Mouse (Mus musculus) intestine, embryonic 14.5 days (tissue): ENCODE measurements around the gene 1190002N15Rik. TPM values are rescaled to one million over a fixed set of nuclear protein-coding genes. Genes with fewer than 3 reads are reported as not detected.
A peak's percentile ranks its signal among the peaks of the same experiment; 100 is the strongest.

ENCODE experiments used
- ATAC-seq: fragments of 200-750 bp; cut with Nextera tagmentation; replicated peaks from 2 replicates; pipeline ENCODE4 v1.8.0; 2017; ENCODE audit warnings: low read depth, moderate number of reproducible peaks, moderate TSS enrichment, moderate library complexity; ENCODE audit not compliant: low FRiP score, low TSS enrichment
- DNase-seq: peaks from one replicate; pipeline ENCODE4 v3.0.0-alpha.2; 2018; ENCODE audit warnings: low spot score
- H3K27ac ChIP-seq: fragments of 300-500 bp; sonication (generic); 2 replicates; pipeline ENCODE4 v1.5.1; 2014; ENCODE audit warnings: low read depth, mild to moderate bottlenecking, control low read depth
- H3K27me3 ChIP-seq: fragments of 300-500 bp; sonication (generic); replicated peaks from 2 replicates; pipeline ENCODE4 v1.6.1; 2014; ENCODE audit warnings: low read length, control low read depth; ENCODE audit not compliant: control insufficient read depth, insufficient read depth
- H3K36me3 ChIP-seq: fragments of 300-500 bp; sonication (generic); 2 replicates; pipeline ENCODE4 v1.6.1; 2014; ENCODE audit warnings: low read length, control low read depth; ENCODE audit not compliant: control insufficient read depth, insufficient read depth
- H3K4me1 ChIP-seq: fragments of 300-500 bp; sonication (generic); replicated peaks from 2 replicates; pipeline ENCODE4 v1.6.1; 2014; ENCODE audit warnings: low read length, control low read depth, mixed read lengths; ENCODE audit not compliant: control insufficient read depth, insufficient read depth
- H3K4me2 ChIP-seq: fragments of 300-500 bp; sonication (generic); 2 replicates; pipeline ENCODE4 v1.6.1; 2014; ENCODE audit warnings: low read length
- H3K4me3 ChIP-seq: fragments of 300-500 bp; sonication (generic); 2 replicates; pipeline ENCODE4 v1.5.1; 2014; ENCODE audit warnings: low read depth, low read length, control low read depth, mixed read lengths
- H3K9ac ChIP-seq: fragments of 300-500 bp; sonication (generic); 2 replicates; pipeline ENCODE4 v1.6.1; 2014; ENCODE audit warnings: mild to moderate bottlenecking, low read length
- H3K9me3 ChIP-seq: fragments of 300-500 bp; sonication (generic); 2 replicates; pipeline ENCODE4 v1.6.1; 2016; ENCODE audit warnings: low read length, control low read depth; ENCODE audit not compliant: control insufficient read depth
- WGBS: fragments of 180-500 bp; shearing (Covaris S2); extraction: QIAGEN DNeasy Blood & Tissue Kit; methylation state at CpG from one replicate; pipeline ENCODE4 v1.1.7; 2014; 5-methylcytosine and 5-hydroxymethylcytosine counted together
- polyA plus RNA-seq: library from polyadenylated mRNA; unstranded; fragments of >200 nt; fragmentation: Nextera tagmentation; extraction: Ambion mirVana; gene quantifications from 2 replicates; pipeline ENCODE4 v1.2.1, GENCODE M21; 2014

1190002N15Rik gene
- polyA plus RNA-seq, 1 experiment from 2014 or later = 8.6 TPM

- Histone ChIP-seq H3K4me3 (no peak overlapping the region), H3K4me2 (no peak overlapping the region), H3K27ac (no peak overlapping the region), H3K4me1 (no peaks in the 10 kb centered on the region), H3K9me3 (no peaks in the 10 kb centered on the region), H3K9ac (no peak overlapping the region), H3K27me3 (no peaks in the 10 kb centered on the region), H3K36me3 (no peaks in the 10 kb centered on the region)
- DNase-seq (no peak), ATAC-seq (no peak)
Observed at GRCm38 (mm10) chr9:94556249-94556648, 18.4 kb upstream of the 1190002N15Rik start.

GRCm38 (mm10) chr9:94550493-94551095, 12.7 kb upstream of the 1190002N15Rik start:
- H3K9me3 ChIP-seq = no peaks in the 10 kb centered on the region
- ATAC-seq = no peak
- H3K27ac ChIP-seq = no peak overlapping the region
- H3K27me3 ChIP-seq = no peaks in the 10 kb centered on the region
- H3K4me2 ChIP-seq = no peak overlapping the region
- WGBS = 90% methylated on average over 2 of the region's 2 CpGs
- H3K4me1 ChIP-seq = no peaks in the 10 kb centered on the region
- no peak overlapping the region for H3K4me3 ChIP-seq
- no peaks in the 10 kb centered on the region for H3K36me3 ChIP-seq
- DNase-seq = no peak
- no peak overlapping the region for H3K9ac ChIP-seq

- Histone ChIP-seq H3K36me3 (no peaks in the 10 kb centered on the region), H3K4me1 (peaks cover 7% of the 10 kb centered on the region; the same call in 1 of the 2 replicates), H3K27ac (no peak overlapping the region), H3K27me3 (no peaks in the 10 kb centered on the region), H3K9ac (no peak overlapping the region), H3K4me2 (no peak overlapping the region), H3K4me3 (no peak overlapping the region), H3K9me3 (no peaks in the 10 kb centered on the region)
- ATAC-seq = no peak
- 94% methylated on average over 4 of the region's 4 CpGs for WGBS
- no peak for DNase-seq
Observed at GRCm38 (mm10) chr9:94543881-94544280, 6.0 kb upstream of the 1190002N15Rik start.

GRCm38 (mm10) chr9:94540343-94541095, 2.6 kb upstream of the 1190002N15Rik start:
- no peak for ATAC-seq
- H3K27ac ChIP-seq = no peak overlapping the region

GRCm38 (mm10) chr9:94539346-94539865, 1.5 kb upstream of the 1190002N15Rik start:
- Histone ChIP-seq H3K27ac (no peak overlapping the region), H3K4me2 (peak overlapping the region; percentile 73), H3K9ac (peak overlapping the region; percentile 68), H3K4me3 (peak overlapping the region; percentile 73), H3K36me3 (no peaks in the 10 kb centered on the region), H3K27me3 (no peaks in the 10 kb centered on the region), H3K9me3 (no peaks in the 10 kb centered on the region), H3K4me1 (peaks cover 16% of the 10 kb centered on the region)
- no peak for ATAC-seq
- 38% methylated on average over 8 of the region's 8 CpGs for WGBS
- DNase-seq = no peak

More at GRCm38 (mm10) chr9:94540343-94541095, 2.6 kb upstream of the 1190002N15Rik start:
- no peak overlapping the region for H3K4me3 ChIP-seq
- 72% methylated on average over 10 of the region's 10 CpGs for WGBS
- peaks cover 15% of the 10 kb centered on the region for H3K4me1 ChIP-seq
- no peaks in the 10 kb centered on the region for H3K27me3 ChIP-seq
- no peaks in the 10 kb centered on the region for H3K36me3 ChIP-seq
- no peak for DNase-seq
- H3K9ac ChIP-seq = no peak overlapping the region
- H3K9me3 ChIP-seq = no peaks in the 10 kb centered on the region
- H3K4me2 ChIP-seq = no peak overlapping the region

GRCm38 (mm10) chr9:94538823-94539143, 902 bp upstream of the 1190002N15Rik start:
- WGBS = under 1% methylated on average over 22 of the region's 22 CpGs

GRCm38 (mm10) chr9:94537051-94537917, 597 bp downstream of the 1190002N15Rik start:
- DNase-seq = peak; percentile 91
- peak; percentile 60 for ATAC-seq
- Histone ChIP-seq H3K4me2 (peak overlapping the region; percentile 61), H3K4me3 (peak overlapping the region; percentile 73), H3K9me3 (no peaks in the 10 kb centered on the region), H3K4me1 (peaks cover 18% of the 10 kb centered on the region), H3K9ac (peak overlapping the region; percentile 68), H3K27ac (peak overlapping the region; percentile 96), H3K27me3 (no peaks in the 10 kb centered on the region), H3K36me3 (no peaks in the 10 kb centered on the region)
- under 1% methylated on average over 94 of the region's 103 CpGs for WGBS

More at GRCm38 (mm10) chr9:94538823-94539143, 902 bp upstream of the 1190002N15Rik start:
- Histone ChIP-seq H3K4me1 (peaks cover 18% of the 10 kb centered on the region), H3K27me3 (no peaks in the 10 kb centered on the region), H3K9ac (peak overlapping the region; percentile 68), H3K4me3 (peak overlapping the region; percentile 73), H3K4me2 (peak overlapping the region; percentile 73), H3K36me3 (no peaks in the 10 kb centered on the region), H3K27ac (peak overlapping the region; percentile 96), H3K9me3 (no peaks in the 10 kb centered on the region)
- DNase-seq = no peak
- peak; percentile 68 for ATAC-seq

- no peak for DNase-seq
- H3K4me2 ChIP-seq = peak overlapping the region; percentile 61
- no peak overlapping the region for H3K27ac ChIP-seq
- no peak for ATAC-seq
- no peaks in the 10 kb centered on the region for H3K36me3 ChIP-seq
- H3K4me1 ChIP-seq = peaks cover 18% of the 10 kb centered on the region
- WGBS = 1% methylated on average over 15 of the region's 15 CpGs
- no peaks in the 10 kb centered on the region for H3K9me3 ChIP-seq
- H3K4me3 ChIP-seq = peak overlapping the region; percentile 73
- peak overlapping the region; percentile 68 for H3K9ac ChIP-seq
- no peaks in the 10 kb centered on the region for H3K27me3 ChIP-seq
Observed at GRCm38 (mm10) chr9:94536261-94536905, 1.5 kb downstream of the 1190002N15Rik start.
